Mouse (Mus musculus): ENCODE measurements around the gene D430042O09Rik.

The D430042O09Rik gene

GRCm38 (mm10) chr7:125872874-125873273 is 165.2 kb downstream of the D430042O09Rik start:
- DNase-seq (ENCODE audit: low read depth, low spot score): no peak

- DNase-seq (ENCODE audit: low read depth, low spot score): no peak
These were observed 166.3 kb downstream of the D430042O09Rik start for GRCm38 (mm10) chr7:125873971-125874495.

- no peak for DNase-seq (ENCODE audit: low read depth, low spot score)
These were observed 170.4 kb downstream of the D430042O09Rik start for GRCm38 (mm10) chr7:125878040-125878439.

- no peak for DNase-seq (ENCODE audit: low read depth, low spot score)
These were observed 175.5 kb downstream of the D430042O09Rik start for GRCm38 (mm10) chr7:125883232-125883631.

- no peak for DNase-seq (ENCODE audit: low read depth, low spot score)
These were observed 178.5 kb downstream of the D430042O09Rik start for GRCm38 (mm10) chr7:125886116-125886680.

- no peak for DNase-seq (ENCODE audit: low read depth, low spot score)
These were observed 179.4 kb downstream of the D430042O09Rik start for GRCm38 (mm10) chr7:125887124-125887523.

GRCm38 (mm10) chr7:125887761-125888160 is 180.1 kb downstream of the D430042O09Rik start:
- no peak for DNase-seq (ENCODE audit: low read depth, low spot score)

GRCm38 (mm10) chr7:125888373-125888772 is 180.7 kb downstream of the D430042O09Rik start:
- DNase-seq (ENCODE audit: low read depth, low spot score): no peak

GRCm38 (mm10) chr7:125893621-125894020 is 185.9 kb downstream of the D430042O09Rik start:
- DNase-seq (ENCODE audit: low read depth, low spot score): no peak

GRCm38 (mm10) chr7:125897059-125897458 is 189.4 kb downstream of the D430042O09Rik start:
- no peak for DNase-seq (ENCODE audit: low read depth, low spot score)

GRCm38 (mm10) chr7:125899036-125899435 is 191.3 kb downstream of the D430042O09Rik start:
- DNase-seq (ENCODE audit: low read depth, low spot score): no peak

- no peak for DNase-seq (ENCODE audit: low read depth, low spot score)
These were observed 192.2 kb downstream of the D430042O09Rik start for GRCm38 (mm10) chr7:125899916-125900315.

- DNase-seq (ENCODE audit: low read depth, low spot score): no peak
These were observed 192.9 kb downstream of the D430042O09Rik start for GRCm38 (mm10) chr7:125900386-125901161.

GRCm38 (mm10) chr7:125920801-125921200 is 213.1 kb downstream of the D430042O09Rik start:
- no peak for DNase-seq (ENCODE audit: low read depth, low spot score)

- no peak for DNase-seq (ENCODE audit: low read depth, low spot score)
These were observed 216.4 kb downstream of the D430042O09Rik start for GRCm38 (mm10) chr7:125924044-125924443.
